Mouse (Mus musculus) heart, embryonic 13.5 days (tissue): Measurements from ENCODE around the gene Ncam1. TPM values are rescaled to one million over a fixed set of nuclear protein-coding genes. Genes with fewer than 3 reads are reported as not detected.

ENCODE experiments used
- ATAC-seq: fragments of 200-750 bp; cut with Nextera tagmentation; 2 replicates; pipeline ENCODE4 v1.8.0; 2017; ENCODE audit warnings: moderate TSS enrichment; ENCODE audit not compliant: insufficient number of reproducible peaks, low FRiP score, low TSS enrichment; ENCODE audit errors: extremely low read depth
- H3K27ac ChIP-seq: fragments of 300-500 bp; sonication (generic); replicated peaks from 2 replicates; pipeline ENCODE4 v1.5.1; 2015; ENCODE audit warnings: moderate library complexity, mild to moderate bottlenecking, inconsistent platforms
- H3K27me3 ChIP-seq: fragments of 300-500 bp; sonication (generic); replicated peaks from 2 replicates; pipeline ENCODE4 v1.6.1; 2015; ENCODE audit warnings: mild to moderate bottlenecking, inconsistent platforms
- H3K36me3 ChIP-seq: fragments of 300-500 bp; sonication (generic); 2 replicates; pipeline ENCODE4 v1.6.1; 2015; ENCODE audit warnings: mild to moderate bottlenecking, inconsistent platforms
- H3K4me1 ChIP-seq: fragments of 300-500 bp; sonication (generic); 2 replicates; pipeline ENCODE4 v1.6.1; 2015; ENCODE audit warnings: inconsistent platforms
- H3K4me2 ChIP-seq: fragments of 300-500 bp; sonication (generic); 2 replicates; pipeline ENCODE4 v1.6.1; 2015; ENCODE audit warnings: inconsistent platforms, mild to moderate bottlenecking, moderate library complexity
- H3K4me3 ChIP-seq: fragments of 300-500 bp; sonication (generic); 2 replicates; pipeline ENCODE4 v1.5.1; 2015; ENCODE audit warnings: moderate library complexity, mild to moderate bottlenecking, inconsistent platforms
- H3K9ac ChIP-seq: fragments of 300-500 bp; sonication (generic); 2 replicates; pipeline ENCODE4 v1.6.1; 2015; ENCODE audit warnings: inconsistent platforms, mild to moderate bottlenecking, moderate library complexity
- H3K9me3 ChIP-seq: fragments of 300-500 bp; sonication (generic); 2 replicates; pipeline ENCODE4 v1.6.1; 2016; ENCODE audit warnings: inconsistent platforms
- WGBS: fragments of 180-500 bp; shearing (Covaris S2); methylation state at CpG from one replicate; pipeline ENCODE4 v1.1.7; 2015; ENCODE audit warnings: mixed read lengths; 5-methylcytosine and 5-hydroxymethylcytosine counted together
- polyA plus RNA-seq: library from polyadenylated mRNA; unstranded; fragments of >200 nt; fragmentation: Nextera tagmentation; extraction: Ambion mirVana; gene quantifications from 2 replicates; pipeline ENCODE4 v1.2.1, GENCODE M21; 2015

The Ncam1 gene
- polyA plus RNA-seq, 1 experiment from 2014 or later: 74.7 TPM

DNA sequence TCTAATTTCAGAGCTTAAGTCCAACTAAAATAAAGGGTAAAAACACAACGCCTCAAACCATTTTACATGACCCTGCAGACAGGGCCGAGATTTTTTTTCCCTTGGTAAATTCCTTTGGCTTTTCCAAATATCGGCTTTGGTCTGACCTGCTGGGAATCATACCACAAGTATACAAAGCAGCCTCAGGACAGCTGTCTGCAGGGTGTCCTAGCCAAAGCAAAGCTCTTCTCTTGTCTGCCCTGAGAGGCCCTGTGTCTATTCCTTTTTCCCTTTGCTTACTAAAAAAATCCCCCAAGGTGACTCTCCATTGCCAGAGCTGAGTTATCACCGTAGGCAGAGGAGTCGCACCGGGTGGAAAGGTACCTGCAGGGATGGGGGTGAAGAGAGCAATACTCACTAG lies 262.1 kb downstream of the Ncam1 start:
- no peaks in the 10 kb centered on the region for H3K9me3 ChIP-seq
- no peak for ATAC-seq
- H3K27me3 ChIP-seq: no peaks in the 10 kb centered on the region
- WGBS: 75% methylated on average over 6 of the region's 6 CpGs
- H3K36me3 ChIP-seq: peaks cover 42% of the 10 kb centered on the region
- H3K27ac ChIP-seq: no peak overlapping the region
- peaks cover 22% of the 10 kb centered on the region for H3K4me1 ChIP-seq
- H3K4me2 ChIP-seq: no peak overlapping the region
- H3K9ac ChIP-seq: no peak overlapping the region
- H3K4me3 ChIP-seq: no peak overlapping the region

- WGBS: 48% methylated on average over 4 of the region's 4 CpGs
- H3K27me3 ChIP-seq: no peaks in the 10 kb centered on the region
- no peak overlapping the region for H3K4me3 ChIP-seq
- no peaks in the 10 kb centered on the region for H3K9me3 ChIP-seq
- ATAC-seq: no peak
- peaks cover 38% of the 10 kb centered on the region for H3K36me3 ChIP-seq
- no peak overlapping the region for H3K27ac ChIP-seq
- H3K4me1 ChIP-seq: peaks cover 22% of the 10 kb centered on the region
- H3K4me2 ChIP-seq: no peak overlapping the region
- no peak overlapping the region for H3K9ac ChIP-seq
Observed at GRCm38 (mm10) chr9:49534958-49535357, 263.8 kb downstream of the Ncam1 start.

DNA sequence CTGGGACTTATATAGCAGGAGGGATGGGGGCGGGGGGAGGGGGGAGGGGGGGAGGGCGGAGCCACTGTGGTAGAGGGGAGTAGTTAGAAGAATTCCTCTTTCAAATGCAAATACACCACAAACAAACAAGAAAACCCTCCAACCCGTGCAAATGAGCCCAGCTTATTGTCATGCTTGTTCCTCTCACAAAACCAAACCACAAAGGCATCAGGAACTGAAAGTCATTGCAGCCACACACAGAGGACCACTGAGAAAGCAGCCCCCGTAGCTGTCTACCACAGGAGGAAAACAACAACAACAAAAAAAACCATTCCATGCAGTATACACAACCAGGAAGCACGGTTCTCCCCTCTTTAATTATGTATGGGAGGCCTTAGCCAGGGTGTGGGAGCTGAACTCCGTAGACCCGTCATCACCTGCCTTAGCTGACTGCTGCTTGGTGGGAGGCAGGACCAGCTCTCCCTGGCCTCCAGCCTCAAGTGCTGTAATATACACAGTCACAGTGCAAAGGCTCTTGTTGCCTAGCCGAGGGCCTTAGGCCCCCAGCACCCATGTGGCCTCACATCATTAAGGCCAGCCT lies 264.7 kb downstream of the Ncam1 start:
- peaks cover 38% of the 10 kb centered on the region for H3K36me3 ChIP-seq
- no peak overlapping the region for H3K4me3 ChIP-seq
- peak overlapping the region; percentile 28 for H3K27ac ChIP-seq
- peaks cover 22% of the 10 kb centered on the region for H3K4me1 ChIP-seq
- no peaks in the 10 kb centered on the region for H3K9me3 ChIP-seq
- WGBS: 31% methylated on average over 7 of the region's 8 CpGs
- H3K27me3 ChIP-seq: no peaks in the 10 kb centered on the region
- no peak for ATAC-seq
- H3K4me2 ChIP-seq: no peak overlapping the region
- no peak overlapping the region for H3K9ac ChIP-seq

DNA sequence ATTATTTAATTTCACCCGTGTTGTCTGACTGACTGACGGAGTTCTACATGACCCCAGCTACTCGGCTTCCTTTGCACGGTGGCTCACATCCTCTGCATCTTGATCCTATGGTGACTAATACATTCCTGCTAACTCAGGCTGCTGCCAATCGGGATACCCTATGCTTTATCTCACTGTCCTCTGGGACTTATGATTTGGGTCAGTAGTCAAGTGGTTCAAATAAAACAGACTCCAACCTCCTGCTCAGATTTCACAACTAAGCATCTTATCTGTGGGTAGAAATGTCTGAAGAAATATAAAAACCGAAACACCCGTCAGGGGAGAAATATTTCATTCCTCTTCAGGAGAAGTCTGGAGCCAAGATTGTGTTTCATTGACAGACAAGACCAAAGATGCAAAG lies 265.3 kb downstream of the Ncam1 start:
- H3K4me3 ChIP-seq: no peak overlapping the region
- no peak for ATAC-seq
- H3K36me3 ChIP-seq: peaks cover 36% of the 10 kb centered on the region
- peaks cover 22% of the 10 kb centered on the region for H3K4me1 ChIP-seq
- H3K9ac ChIP-seq: no peak overlapping the region
- no peaks in the 10 kb centered on the region for H3K9me3 ChIP-seq
- H3K27me3 ChIP-seq: no peaks in the 10 kb centered on the region
- 43% methylated on average over 7 of the region's 7 CpGs for WGBS
- no peak overlapping the region for H3K27ac ChIP-seq
- H3K4me2 ChIP-seq: no peak overlapping the region

GRCm38 (mm10) chr9:49531833-49532232 lies 266.9 kb downstream of the Ncam1 start:
- peaks cover 30% of the 10 kb centered on the region for H3K36me3 ChIP-seq
- no peak overlapping the region for H3K27ac ChIP-seq
- H3K4me3 ChIP-seq: no peak overlapping the region
- H3K4me2 ChIP-seq: no peak overlapping the region
- no peak for ATAC-seq
- H3K27me3 ChIP-seq: no peaks in the 10 kb centered on the region
- no peaks in the 10 kb centered on the region for H3K9me3 ChIP-seq
- WGBS: 78% methylated on average over 6 of the region's 6 CpGs
- H3K9ac ChIP-seq: no peak overlapping the region
- H3K4me1 ChIP-seq: peaks cover 29% of the 10 kb centered on the region

- ATAC-seq: no peak
- Histone ChIP-seq H3K27ac (no peak overlapping the region), H3K27me3 (no peaks in the 10 kb centered on the region), H3K36me3 (peaks cover 24% of the 10 kb centered on the region), H3K4me2 (no peak overlapping the region), H3K9me3 (no peaks in the 10 kb centered on the region), H3K4me1 (peaks cover 29% of the 10 kb centered on the region), H3K4me3 (no peak overlapping the region), H3K9ac (no peak overlapping the region)
- WGBS: 42% methylated on average over 7 of the region's 7 CpGs
Observed at GRCm38 (mm10) chr9:49531257-49531656, 267.5 kb downstream of the Ncam1 start.

DNA sequence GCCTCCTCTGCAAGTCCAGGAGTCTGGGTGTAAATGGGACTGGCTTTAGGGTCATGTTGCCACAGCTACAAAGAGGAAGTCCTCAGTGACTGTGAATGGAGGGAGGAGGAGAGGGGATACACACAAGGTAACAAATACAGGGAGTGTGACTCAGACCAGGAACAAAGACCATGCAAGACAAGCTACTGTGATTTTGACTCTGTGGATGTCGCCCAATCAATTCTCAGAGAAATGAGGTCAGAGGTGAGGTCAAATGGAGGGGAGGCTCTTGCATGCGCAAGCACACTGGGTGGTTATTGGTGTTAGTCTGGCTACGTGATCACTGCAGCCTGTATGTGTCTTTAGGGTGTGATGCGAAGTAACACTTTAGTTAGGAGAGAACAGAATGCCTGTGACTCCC lies 268.0 kb downstream of the Ncam1 start:
- no peaks in the 10 kb centered on the region for H3K27me3 ChIP-seq
- H3K9me3 ChIP-seq: no peaks in the 10 kb centered on the region
- no peak overlapping the region for H3K9ac ChIP-seq
- H3K27ac ChIP-seq: no peak overlapping the region
- peaks cover 21% of the 10 kb centered on the region for H3K36me3 ChIP-seq
- no peak for ATAC-seq
- 60% methylated on average over 4 of the region's 4 CpGs for WGBS
- H3K4me3 ChIP-seq: no peak overlapping the region
- no peak overlapping the region for H3K4me2 ChIP-seq
- H3K4me1 ChIP-seq: peaks cover 24% of the 10 kb centered on the region

DNA sequence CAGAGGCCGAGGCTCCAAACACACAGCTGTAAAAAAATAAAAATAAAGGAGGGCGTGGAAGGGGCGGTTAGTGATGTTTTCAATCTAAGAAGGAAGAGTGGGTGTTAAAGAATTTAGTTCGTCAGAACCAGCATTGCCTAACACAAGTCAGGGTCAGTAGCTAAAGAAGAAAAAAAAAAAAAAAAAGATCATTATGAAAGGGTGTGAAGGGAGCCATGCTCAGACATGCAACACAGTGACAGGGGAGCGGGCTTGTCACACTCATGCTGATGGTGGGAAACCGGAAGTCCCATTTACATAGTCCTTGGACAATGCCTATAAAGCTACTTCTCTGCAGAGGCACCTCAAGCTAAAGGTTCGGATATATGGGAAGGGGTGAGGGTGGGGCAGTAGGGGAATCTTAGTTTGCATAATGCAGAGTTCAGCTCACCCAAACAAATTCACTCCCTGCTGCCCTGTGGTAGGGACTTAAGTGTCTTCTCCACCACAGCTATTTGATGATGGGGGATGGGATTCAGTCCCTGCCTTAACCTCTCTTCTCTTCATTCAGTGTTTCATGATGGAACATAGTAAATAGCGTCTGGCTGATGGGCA lies 269.3 kb downstream of the Ncam1 start:
- Histone ChIP-seq H3K4me1 (peaks cover 18% of the 10 kb centered on the region), H3K4me2 (no peak overlapping the region), H3K9me3 (no peaks in the 10 kb centered on the region), H3K36me3 (peaks cover 20% of the 10 kb centered on the region), H3K4me3 (no peak overlapping the region), H3K27me3 (no peaks in the 10 kb centered on the region), H3K27ac (no peak overlapping the region), H3K9ac (no peak overlapping the region)
- no peak for ATAC-seq
- WGBS: 69% methylated on average over 8 of the region's 8 CpGs

GRCm38 (mm10) chr9:49528943-49529342 lies 269.8 kb downstream of the Ncam1 start:
- Histone ChIP-seq H3K9me3 (no peaks in the 10 kb centered on the region), H3K4me3 (no peak overlapping the region), H3K27me3 (no peaks in the 10 kb centered on the region), H3K9ac (no peak overlapping the region), H3K4me2 (no peak overlapping the region), H3K27ac (no peak overlapping the region), H3K36me3 (peaks cover 20% of the 10 kb centered on the region), H3K4me1 (peaks cover 13% of the 10 kb centered on the region)
- no peak for ATAC-seq
- 52% methylated on average over 10 of the region's 10 CpGs for whole genome bisulfite sequencing

- ATAC-seq: no peak
- Histone ChIP-seq H3K9ac (no peak overlapping the region), H3K4me1 (peaks cover 7% of the 10 kb centered on the region), H3K27ac (no peak overlapping the region), H3K36me3 (peaks cover 26% of the 10 kb centered on the region), H3K4me3 (no peak overlapping the region), H3K27me3 (no peaks in the 10 kb centered on the region), H3K4me2 (no peak overlapping the region), H3K9me3 (no peaks in the 10 kb centered on the region)
- 80% methylated on average over 5 of the region's 5 CpGs for WGBS
Observed at GRCm38 (mm10) chr9:49528026-49528425, 270.7 kb downstream of the Ncam1 start.

GRCm38 (mm10) chr9:49527340-49527739 lies 271.4 kb downstream of the Ncam1 start:
- Histone ChIP-seq H3K9me3 (no peaks in the 10 kb centered on the region), H3K27ac (no peak overlapping the region), H3K4me3 (no peak overlapping the region), H3K27me3 (no peaks in the 10 kb centered on the region), H3K9ac (no peak overlapping the region), H3K36me3 (peaks cover 30% of the 10 kb centered on the region), H3K4me1 (peaks cover 7% of the 10 kb centered on the region), H3K4me2 (peak overlapping the region; percentile 13; the same call in 1 of the 2 replicates)
- WGBS: 58% methylated on average over 8 of the region's 8 CpGs
- ATAC-seq: no peak

- no peaks in the 10 kb centered on the region for H3K9me3 ChIP-seq
- no peak overlapping the region for H3K4me2 ChIP-seq
- H3K4me3 ChIP-seq: no peak overlapping the region
- peaks cover 28% of the 10 kb centered on the region for H3K36me3 ChIP-seq
- 69% methylated on average over 9 of the region's 9 CpGs for WGBS
- H3K9ac ChIP-seq: no peak overlapping the region
- no peaks in the 10 kb centered on the region for H3K27me3 ChIP-seq
- H3K27ac ChIP-seq: no peak overlapping the region
- no peak for ATAC-seq
- H3K4me1 ChIP-seq: peaks cover 7% of the 10 kb centered on the region
Observed at GRCm38 (mm10) chr9:49524721-49525120, 274.0 kb downstream of the Ncam1 start.
